Comparison of ENCODE assay signal across 10 mouse cellular contexts in genomic region chr5:31297047-31297757, GRCm38 (mm10). TPM values are rescaled to one million over a fixed set of nuclear protein-coding genes. Genes with fewer than 3 reads are reported as not detected.
A peak's percentile ranks its signal among the peaks of the same experiment; 100 is the strongest.
DNase-seq lines count a peak whose midpoint lies in the region; ATAC-seq lines count a peak whose summit lies in the region.
"Had no signal": no experiment of that assay in that cellular context is flagged by ENCODE, and none has a peak within 500 bp of the region (broad histone marks: within the 10 kb centered on the region; RNA-seq: fewer than 3 reads in every experiment).

Gene Gckr, plus strand, starts transcription at chr5:31297443.

- no peaks in the 10 kb centered on the region for H3K9me3 ChIP-seq in embryonic facial prominence, embryonic 13.5 days
- H3K9me3 ChIP-seq in intestine, embryonic 15.5 days, result no peaks in the 10 kb centered on the region
- no peaks in the 10 kb centered on the region for H3K9me3 ChIP-seq in midbrain, embryonic 13.5 days
- H3K9me3 ChIP-seq in heart, embryonic 10.5 days, result no peaks in the 10 kb centered on the region

- peaks cover 22% of the 10 kb centered on the region for H3K4me1 ChIP-seq in embryonic facial prominence, embryonic 13.5 days
- H3K4me1 ChIP-seq in intestine, embryonic 15.5 days (replicated peaks), result peaks cover 13% of the 10 kb centered on the region; the same call in 1 of the 2 replicates
- peaks cover 28% of the 10 kb centered on the region for H3K4me1 ChIP-seq in midbrain, embryonic 13.5 days (replicated peaks)
- peaks cover 27% of the 10 kb centered on the region for H3K4me1 ChIP-seq in heart, embryonic 10.5 days

- H3K36me3 ChIP-seq in embryonic facial prominence, embryonic 13.5 days, result peaks cover 20% of the 10 kb centered on the region
- 0 out of 2 replicates have a peak, but pooled peaks cover 9% of the 10 kb centered on the region for H3K36me3 ChIP-seq in intestine, embryonic 15.5 days
- peaks cover 12% of the 10 kb centered on the region for H3K36me3 ChIP-seq in midbrain, embryonic 13.5 days
- H3K36me3 ChIP-seq in heart, embryonic 10.5 days, result peaks cover 15% of the 10 kb centered on the region

- peak; percentile 13 for DNase-seq in adrenal gland, adult 2 months
- no peak for DNase-seq in adrenal gland, postnatal 25 days
- no peak for DNase-seq in embryo, embryonic 11 days
- DNase-seq in heart, embryonic 10.5 days (ENCODE audit: low spot score), result no peak
- no peak for DNase-seq in heart, adult 9 months (ENCODE audit: low spot score in 2 of 2)
- DNase-seq: gastrocnemius, postnatal 36 days had no signal

- no peak within 1 kb of the TSS for H3K9ac ChIP-seq in embryonic facial prominence, embryonic 13.5 days
- H3K9ac ChIP-seq in intestine, embryonic 15.5 days, result no peak within 1 kb of the TSS
- no peak within 1 kb of the TSS for H3K9ac ChIP-seq in midbrain, embryonic 13.5 days (replicated peaks)

- peak within 1 kb of the TSS; percentile 98; the same call in 1 of the 2 replicates for H3K4me3 ChIP-seq in embryonic facial prominence, embryonic 13.5 days
- H3K4me3 ChIP-seq in intestine, embryonic 15.5 days (replicated peaks), result no peak within 1 kb of the TSS
- peak within 1 kb of the TSS; percentile 87 for H3K4me3 ChIP-seq in midbrain, embryonic 13.5 days (replicated peaks)
- H3K4me3 ChIP-seq in heart, embryonic 10.5 days, result no peak within 1 kb of the TSS

- peak within 1 kb of the TSS; percentile 87 for H3K4me2 ChIP-seq in embryonic facial prominence, embryonic 13.5 days
- H3K4me2 ChIP-seq in intestine, embryonic 15.5 days (replicated peaks), result peak within 1 kb of the TSS; percentile 91; the same call in 1 of the 2 replicates
- H3K4me2 ChIP-seq in midbrain, embryonic 13.5 days (replicated peaks), result peak within 1 kb of the TSS; percentile 94

- WGBS in embryonic facial prominence, embryonic 13.5 days, result 77% methylated on average over 13 of the region's 13 CpGs
- 57% methylated on average over 13 of the region's 13 CpGs for WGBS in intestine, embryonic 15.5 days
- WGBS in midbrain, embryonic 13.5 days, result 80% methylated on average over 13 of the region's 13 CpGs
- 57% methylated on average over 13 of the region's 13 CpGs for WGBS in heart, embryonic 10.5 days

- 0 out of 2 replicates have a peak, but pooled peaks cover 3% of the 10 kb centered on the region for H3K27me3 ChIP-seq in embryonic facial prominence, embryonic 13.5 days
- H3K27me3 ChIP-seq in intestine, embryonic 15.5 days (replicated peaks), result no peaks in the 10 kb centered on the region
- peaks cover 2% of the 10 kb centered on the region; the same call in 1 of the 2 replicates for H3K27me3 ChIP-seq in midbrain, embryonic 13.5 days
- peaks cover 11% of the 10 kb centered on the region; the same call in 1 of the 2 replicates for H3K27me3 ChIP-seq in heart, embryonic 10.5 days (ENCODE audit: insufficient read depth, poor library complexity, severe bottlenecking)

- H3K27ac ChIP-seq in embryonic facial prominence, embryonic 13.5 days, result no peak within 1 kb of the TSS
- no peak within 1 kb of the TSS for H3K27ac ChIP-seq in intestine, embryonic 15.5 days
- peak within 1 kb of the TSS; percentile 87 for H3K27ac ChIP-seq in midbrain, embryonic 13.5 days
- H3K27ac ChIP-seq in heart, embryonic 10.5 days, result no peak within 1 kb of the TSS

- ATAC-seq in embryonic facial prominence, embryonic 13.5 days (ENCODE audit: insufficient number of reproducible peaks, insufficient read depth, low FRiP score, low TSS enrichment, low read depth), result no peak
- ATAC-seq in intestine, embryonic 15.5 days, result no peak
- no peak for ATAC-seq in midbrain, embryonic 13.5 days

RNA-seq across cellular contexts. Expression of gene Gckr, which starts in this region (rescaled TPM):
- under 1 TPM in 1 of 2 experiments, not detected in 1; 0.61 TPM for total RNA-seq in adrenal gland, adult 2 months (2021)
- polyA plus RNA-seq in adrenal gland, adult 2 months (2012; rRNA removed), result 0.13 and 0.20 TPM in 2 replicates
- 0.55 and 0.95 TPM in 2 replicates for total RNA-seq in adrenal gland, postnatal 25 days (2021)
- polyA plus RNA-seq in embryonic facial prominence, embryonic 13.5 days (2015; fragmentation: Nextera tagmentation; extraction: Ambion mirVana), result 0.79 and 1.0 TPM in 2 replicates
- polyA plus RNA-seq in intestine, embryonic 15.5 days (2015; fragmentation: Nextera tagmentation; extraction: Ambion mirVana), result 0.52 and 0.54 TPM in 2 replicates
- 0.12 and 0.43 TPM in 2 replicates for polyA plus RNA-seq in midbrain, embryonic 13.5 days (2015; fragmentation: Nextera tagmentation; extraction: Ambion mirVana)
- 0.15 and 0.63 TPM in 2 replicates for polyA plus RNA-seq in heart, embryonic 10.5 days (2016; fragmentation: Nextera tagmentation; extraction: Ambion mirVana)
- total RNA-seq: gastrocnemius, postnatal 36 days; neutrophil, adult 5-6 weeks had no signal

Comparison
In these comparisons a context has a peak if more than half of its experiments do, and no peak if none do; other contexts are left out.
1. Peak in DNase-seq in adrenal gland, adult 2 months; RNA of the gene not detected or under 1 TPM.
2. H3K4me3 ChIP-seq: peak in embryonic facial prominence, embryonic 13.5 days (single experiment) and midbrain, embryonic 13.5 days (single experiment); none in intestine, embryonic 15.5 days (single experiment) and heart, embryonic 10.5 days (single experiment).
3. Peak in every context shown above with its lines, with median percentiles within 50 percentile points of each other: H3K4me2 ChIP-seq.